Mouse (Mus musculus) lung, postnatal 25 days (tissue): ENCODE measurements around the gene Pkdcc.
A peak's percentile ranks its signal among the peaks of the same experiment; 100 is the strongest.

ENCODE experiments used
- DNase-seq: peaks from one replicate; pipeline ENCODE4 v3.0.0; 2022; ENCODE audit warnings: low spot score

Gene Pkdcc

DNA sequence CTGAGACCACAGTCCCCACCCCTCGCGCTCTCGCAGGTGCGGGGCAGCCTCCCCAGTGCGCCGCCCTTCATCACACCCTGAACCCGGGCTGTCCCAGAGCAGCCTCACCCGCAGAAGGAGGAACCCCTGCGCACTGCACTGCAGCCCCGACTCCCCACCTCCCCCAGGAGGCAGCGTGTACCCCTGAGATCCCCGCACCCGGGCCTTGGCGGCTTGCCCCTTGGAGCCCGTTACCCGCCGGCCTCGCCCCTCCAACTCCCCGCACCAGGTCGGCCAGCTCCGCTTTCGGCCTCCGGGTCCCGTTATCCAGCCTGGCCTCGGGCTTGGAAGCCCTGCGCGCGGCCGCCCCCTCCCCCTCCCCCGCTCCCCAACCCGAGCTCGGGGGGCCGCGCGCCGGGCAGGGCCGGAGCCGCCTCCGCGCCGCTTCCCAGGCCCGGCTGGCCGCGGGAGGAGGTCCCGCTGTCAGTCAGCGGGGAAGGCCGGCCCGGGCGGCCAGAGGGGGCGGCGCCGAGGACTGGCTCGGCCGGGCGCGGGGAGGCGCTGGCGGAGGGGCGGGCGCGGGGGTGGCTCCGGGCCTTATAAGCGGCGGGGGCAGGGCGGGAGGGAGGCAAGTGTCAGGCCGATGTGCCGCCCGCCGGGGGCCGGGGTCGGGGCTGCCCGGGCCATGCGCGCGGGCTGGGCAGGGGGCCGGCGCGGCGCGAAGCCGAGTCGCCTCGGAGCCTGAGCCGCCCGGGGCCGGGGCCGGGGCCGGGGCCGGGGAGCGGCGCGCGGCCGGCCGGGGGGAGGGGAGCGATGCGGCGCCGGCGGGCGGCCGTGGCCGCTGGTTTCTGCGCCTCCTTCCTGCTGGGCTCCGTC, at the start of gene Pkdcc:
Gene Pkdcc (plus strand): TSS at position 619 of the 855 bp plus-strand sequence.
- peak; percentile 88 for DNase-seq

DNA sequence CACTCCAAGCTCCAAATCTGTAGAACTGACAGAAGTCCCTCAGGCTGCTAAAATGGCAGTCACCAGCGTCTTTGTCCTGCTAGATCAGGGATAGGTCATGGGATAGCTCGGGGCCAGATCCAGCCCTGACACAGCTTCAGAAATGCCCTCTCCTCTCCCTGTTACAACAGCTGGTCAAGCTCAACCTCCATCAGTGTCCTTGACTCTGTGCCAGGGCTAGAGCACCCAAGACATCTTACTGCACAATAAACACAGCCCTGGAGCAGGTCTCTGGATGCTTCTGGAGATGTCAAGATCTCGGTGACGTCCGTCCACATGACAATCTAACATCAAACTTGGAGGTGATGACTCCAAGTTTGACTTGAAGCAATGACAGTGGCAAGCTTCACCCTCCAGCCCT, 48.9 kb upstream of the Pkdcc start:
- DNase-seq = no peak

DNA sequence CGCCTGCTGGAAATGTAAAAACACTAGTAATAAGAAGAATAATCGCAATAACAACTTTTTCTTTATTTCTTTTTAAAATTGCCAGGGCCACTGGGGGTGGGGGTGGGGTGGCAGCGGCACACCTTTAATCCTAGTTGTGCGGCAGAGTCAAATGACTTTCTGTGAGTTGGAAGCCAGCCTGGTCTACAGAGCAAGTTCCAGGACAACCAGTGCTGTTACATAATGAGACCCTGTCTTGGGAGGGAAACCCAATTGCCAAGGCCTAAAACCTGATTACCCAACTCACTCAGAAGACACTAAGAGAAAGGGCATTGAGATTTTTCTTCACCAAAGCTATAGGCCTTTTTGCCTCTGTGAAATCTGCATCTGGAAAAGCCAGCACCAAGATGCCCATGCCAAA, 38.9 kb upstream of the Pkdcc start:
- DNase-seq = no peak

DNA sequence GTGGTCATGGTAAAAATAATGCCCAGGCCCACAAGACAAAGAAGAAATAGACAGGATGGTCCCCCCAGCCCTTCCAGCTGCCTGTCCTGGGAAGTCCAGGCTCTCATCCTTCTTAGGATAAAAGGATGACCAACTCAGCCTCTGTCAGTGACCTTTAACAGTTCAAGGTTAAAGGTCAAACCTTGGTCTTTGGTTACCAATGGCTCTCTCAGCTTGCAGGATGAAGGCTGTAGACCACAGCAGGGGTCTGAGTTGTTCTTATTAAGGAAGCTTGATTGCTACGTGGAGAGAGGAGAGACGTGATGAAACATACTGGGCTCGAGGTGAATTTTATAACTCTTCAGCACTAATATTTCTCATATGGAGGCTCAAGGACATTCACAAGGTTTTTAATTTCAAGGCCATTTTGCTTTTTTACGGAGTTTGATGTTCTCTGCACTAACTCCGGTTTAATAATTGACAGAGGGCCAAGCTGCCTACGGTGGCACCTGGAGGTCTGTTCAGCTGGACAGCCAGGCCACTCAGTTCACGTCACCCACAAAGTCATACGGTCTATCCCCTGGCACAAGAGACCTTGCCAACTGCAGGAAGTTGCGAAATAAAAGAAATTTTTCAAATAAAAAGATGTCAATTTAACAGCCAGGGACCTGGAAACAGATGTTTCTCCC, 36.5 kb upstream of the Pkdcc start:
- DNase-seq = no peak

DNA sequence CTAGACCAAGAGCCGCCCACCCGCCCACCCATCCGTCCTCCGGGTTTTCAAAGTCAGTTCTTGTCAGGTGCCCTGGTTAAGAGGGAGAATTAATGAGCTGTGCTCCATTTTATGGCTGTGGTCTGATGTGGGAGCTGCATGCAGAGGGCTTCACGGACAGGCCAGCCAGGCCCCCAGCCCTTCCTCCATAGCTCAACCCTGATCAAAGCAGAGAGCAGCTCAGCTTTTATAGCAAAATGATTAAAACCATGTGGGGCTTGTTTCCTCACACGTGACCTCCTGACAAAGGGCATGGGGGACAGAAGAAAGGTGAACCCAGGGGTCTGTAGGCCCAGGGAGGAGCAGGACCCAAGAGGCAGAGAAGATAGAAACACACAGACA, 36.0 kb upstream of the Pkdcc start:
- DNase-seq = no peak

DNA sequence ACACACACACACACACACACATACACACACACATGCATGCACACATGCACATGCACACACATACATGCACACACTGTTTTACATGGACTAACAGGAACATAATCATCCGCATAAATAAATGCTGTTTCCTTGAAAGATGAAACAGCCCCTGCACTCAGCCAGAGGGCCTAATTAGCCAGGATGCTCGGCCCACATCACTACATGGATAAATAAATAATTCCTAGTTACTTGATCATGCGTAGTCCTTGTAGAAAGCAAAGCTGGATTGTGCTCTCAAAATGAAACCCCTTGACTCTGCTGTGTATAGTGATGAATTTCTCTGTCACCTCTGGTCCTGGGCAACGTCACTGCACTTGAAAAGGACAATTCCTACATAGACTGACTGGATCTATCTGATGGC, 35.5 kb upstream of the Pkdcc start:
- DNase-seq = no peak

DNA sequence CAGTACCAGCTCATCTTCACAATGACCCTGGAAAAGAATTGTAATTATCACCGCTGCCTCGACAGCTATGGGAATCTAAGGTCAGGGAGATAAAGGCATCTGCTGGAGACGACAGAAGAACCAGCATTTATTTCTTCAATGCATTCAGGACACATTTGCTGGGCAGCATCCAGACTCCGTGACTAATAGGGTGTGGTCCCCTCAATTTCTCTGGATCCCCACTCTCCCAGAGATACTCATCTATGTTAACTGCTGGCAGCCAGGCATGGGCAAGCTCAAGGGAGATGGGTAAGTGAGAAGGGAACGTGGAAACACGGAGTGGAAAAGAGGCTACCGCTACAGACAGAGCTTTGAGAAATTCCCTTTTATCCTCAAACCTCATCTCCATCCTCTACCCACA, 34.0 kb upstream of the Pkdcc start:
- DNase-seq = no peak

DNA sequence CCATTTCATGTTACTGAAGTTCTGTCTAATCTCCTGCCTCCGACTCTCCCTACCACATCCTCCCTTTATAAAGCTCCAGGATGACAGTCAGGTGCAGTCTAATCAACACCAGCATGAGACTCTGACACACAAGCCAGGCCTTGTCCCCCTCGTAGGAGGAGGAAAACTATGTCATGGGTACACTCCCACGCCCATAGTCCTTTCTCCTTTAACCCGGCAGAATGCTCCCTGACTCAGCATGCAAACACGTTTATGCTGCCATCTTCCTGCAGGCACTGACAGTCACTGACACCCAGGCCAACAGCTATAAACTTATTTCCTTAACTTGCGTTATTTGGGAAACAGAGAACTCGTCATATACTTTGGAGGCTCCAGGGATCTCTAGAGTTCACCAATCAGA, 33.5 kb upstream of the Pkdcc start:
- no peak for DNase-seq

DNA sequence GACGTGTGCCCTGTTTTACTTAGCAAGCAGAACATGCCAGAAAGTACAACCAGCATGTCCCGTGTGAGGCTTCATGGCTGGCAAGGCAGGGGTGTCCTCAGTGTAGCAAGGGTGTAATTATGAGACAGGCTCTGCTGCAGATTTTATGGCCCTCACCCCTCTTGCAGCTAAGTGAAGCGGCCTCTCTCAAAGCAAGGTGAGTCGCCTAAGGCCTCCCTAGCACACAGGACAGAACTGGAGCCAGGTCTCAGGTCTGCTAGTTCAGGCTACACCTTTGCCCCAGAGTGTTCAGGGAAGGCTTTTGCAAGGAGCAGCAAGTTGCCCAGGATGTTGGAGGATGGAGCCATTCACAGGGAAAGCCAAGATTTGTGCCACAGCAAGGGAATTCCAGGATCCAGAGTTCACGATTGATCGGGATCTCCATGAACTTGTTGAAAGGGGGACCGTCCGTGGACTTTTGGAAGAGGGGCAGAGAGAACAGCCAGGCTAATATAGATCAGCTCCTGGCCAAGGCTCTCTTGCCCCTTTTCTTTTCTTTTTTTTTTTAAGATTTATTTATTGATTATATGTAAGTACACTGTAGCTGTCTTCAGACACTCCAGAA, 32.9 kb upstream of the Pkdcc start:
- DNase-seq = no peak

DNA sequence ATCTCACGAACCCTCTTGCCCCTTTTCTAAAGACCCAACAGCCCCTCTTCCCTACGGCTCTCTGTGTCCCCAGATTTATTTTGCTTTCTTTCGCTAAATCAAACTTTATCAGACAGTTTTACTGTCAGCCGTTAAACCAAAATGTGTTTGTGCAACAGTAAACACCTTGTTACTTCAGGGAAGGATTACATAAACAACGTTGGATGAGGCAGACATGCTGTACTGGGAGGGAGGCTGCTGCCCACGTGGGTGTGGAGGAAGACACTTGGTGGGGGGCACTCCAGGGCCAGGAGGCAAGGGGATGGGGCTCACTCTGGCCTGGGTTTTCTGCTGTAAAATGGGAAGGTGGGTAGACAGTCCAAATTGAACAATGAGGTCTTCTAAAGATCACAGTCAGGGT, 32.3 kb upstream of the Pkdcc start:
- DNase-seq = no peak

DNA sequence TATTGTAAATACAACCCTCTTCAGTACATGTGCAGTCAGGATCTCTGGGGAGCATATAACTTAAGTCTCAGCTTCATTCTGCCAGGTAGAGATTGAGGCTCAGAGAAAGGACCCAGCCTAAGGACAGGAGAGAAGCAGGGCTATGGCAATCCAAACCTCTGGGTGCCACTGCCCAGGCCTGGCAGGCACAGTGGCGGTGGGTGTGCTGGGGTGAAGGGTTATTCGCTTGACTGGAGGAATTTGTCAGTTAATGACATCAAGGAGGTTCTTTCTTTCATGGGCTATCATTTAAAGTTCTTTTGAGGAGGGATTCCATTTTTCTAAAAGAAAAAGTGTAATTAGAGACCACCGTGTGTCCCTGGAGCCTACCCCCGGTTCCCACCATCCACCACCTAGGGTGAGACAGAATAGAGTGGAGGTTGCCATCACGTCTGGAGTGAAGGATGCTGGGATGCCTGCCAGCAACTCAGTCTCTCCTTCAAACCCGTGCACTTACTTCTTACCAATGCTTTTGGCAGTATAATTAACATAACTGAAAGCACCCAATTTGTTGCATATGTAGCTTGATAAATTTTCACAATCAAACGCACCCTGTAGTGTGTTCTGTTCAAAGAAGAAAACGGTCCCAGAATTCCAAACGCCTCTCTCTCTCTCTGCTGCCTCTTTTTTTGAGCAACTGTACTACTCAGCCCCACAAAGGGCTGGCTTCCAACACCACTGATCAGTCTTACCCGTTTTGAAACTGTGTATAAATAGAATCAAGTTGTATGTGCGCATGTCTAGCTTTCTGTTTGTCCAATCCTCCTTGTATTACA, 27.1 kb upstream of the Pkdcc start:
- no peak for DNase-seq

DNA sequence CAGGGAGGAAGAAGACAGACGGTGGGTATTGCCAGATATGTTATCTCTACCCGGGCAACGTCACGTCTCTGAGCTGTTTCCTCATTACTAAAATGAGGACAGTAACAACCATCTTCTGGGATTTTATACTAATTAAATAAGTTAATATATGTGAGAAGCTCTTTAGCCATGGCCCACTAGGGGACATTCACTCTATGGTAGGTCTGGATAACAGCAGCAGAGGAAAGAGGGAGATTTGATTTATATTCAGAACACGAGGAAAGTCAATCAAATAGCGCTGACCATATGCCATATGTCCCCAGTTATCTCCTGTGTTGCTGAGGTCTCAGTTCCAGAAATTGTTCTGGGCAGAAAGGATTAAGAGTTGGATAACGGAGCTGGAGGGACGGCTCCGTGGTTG, 24.3 kb upstream of the Pkdcc start:
- no peak for DNase-seq

DNA sequence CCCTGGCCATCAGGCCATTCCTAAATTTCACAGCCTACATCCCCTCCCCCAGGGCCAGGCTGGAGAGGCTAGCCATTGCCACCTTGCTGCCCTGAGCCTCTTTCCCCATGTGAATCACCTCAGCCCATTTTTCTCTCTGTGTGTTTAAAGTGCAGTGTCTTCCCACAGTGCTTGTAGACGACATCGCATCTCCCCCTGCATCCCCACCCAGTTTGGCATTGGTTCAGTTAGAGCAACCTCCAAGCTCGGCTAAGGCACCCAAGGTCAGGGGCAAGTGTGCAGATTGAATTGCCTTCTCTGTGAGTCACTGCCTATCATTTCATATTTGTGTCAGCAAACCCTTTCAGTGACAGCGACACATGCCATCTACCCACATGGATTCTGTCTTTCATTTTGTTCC, 20.6 kb upstream of the Pkdcc start:
- DNase-seq = no peak

DNA sequence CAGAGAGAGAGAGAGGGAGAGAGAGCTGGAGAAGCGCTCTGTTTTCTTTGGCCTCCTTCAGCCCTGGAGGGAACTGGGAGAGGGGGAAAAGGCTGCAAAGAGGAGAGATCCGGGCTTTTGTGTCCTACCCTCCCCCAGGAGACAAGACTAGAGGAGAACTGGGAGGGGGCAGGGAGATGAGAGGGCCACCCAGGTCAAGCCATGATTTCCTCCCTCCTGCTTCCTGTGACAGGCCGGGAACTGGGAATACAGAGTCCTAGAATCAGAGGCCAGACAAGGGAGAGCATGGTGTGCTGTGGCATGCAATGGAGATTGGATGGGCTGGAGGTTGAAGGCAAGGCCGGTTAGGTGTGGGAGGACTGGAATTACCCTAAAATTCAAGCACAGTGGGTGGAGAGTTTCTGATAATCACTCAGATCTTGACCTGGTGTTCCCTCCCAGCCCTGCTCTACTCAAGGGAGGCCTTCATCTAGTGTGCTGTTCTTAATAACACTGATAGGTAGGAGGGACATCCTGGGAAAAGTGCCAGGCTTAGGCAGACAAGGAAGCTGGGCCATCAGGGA, 17.6 kb upstream of the Pkdcc start:
- no peak for DNase-seq

DNA sequence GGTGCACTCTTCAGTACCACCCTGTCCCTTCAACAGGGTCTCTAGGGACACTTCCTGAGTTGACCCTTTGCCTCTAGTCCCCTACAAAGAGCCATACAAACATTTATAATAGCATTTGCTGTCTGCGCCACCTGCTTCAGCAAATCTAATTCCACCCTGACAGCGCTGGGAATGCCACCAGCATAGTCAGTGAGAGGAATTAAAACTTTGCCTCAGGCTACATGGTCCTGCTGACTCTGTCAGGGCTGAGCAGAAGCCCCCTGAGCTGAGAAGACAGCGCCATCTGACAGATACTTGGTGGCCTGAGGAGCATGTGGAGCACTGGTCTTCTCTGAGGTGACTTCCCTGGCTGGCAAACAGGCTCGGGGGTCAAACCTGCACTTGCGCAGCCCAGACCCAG, 14.6 kb upstream of the Pkdcc start:
- no peak for DNase-seq

DNA sequence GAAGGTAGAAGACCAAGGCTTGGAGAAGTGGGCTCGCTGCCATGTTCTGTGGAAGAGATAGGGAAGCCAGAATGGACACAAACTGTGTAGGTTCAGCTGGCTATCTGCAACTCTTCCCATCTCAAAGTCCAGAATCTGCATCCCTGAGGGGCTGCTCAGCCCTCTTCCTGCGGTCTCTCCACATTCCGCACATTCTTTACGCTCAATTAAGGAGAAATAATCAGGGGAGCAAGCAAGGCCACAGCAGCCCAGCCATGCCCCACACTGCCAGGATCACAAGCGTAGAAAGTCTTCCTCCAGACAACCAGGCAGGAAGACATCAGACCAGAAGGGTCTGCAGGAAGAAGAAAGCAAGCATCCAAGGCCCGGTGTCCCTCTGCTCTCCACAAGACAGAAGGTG, 13.8 kb upstream of the Pkdcc start:
- no peak for DNase-seq

DNA sequence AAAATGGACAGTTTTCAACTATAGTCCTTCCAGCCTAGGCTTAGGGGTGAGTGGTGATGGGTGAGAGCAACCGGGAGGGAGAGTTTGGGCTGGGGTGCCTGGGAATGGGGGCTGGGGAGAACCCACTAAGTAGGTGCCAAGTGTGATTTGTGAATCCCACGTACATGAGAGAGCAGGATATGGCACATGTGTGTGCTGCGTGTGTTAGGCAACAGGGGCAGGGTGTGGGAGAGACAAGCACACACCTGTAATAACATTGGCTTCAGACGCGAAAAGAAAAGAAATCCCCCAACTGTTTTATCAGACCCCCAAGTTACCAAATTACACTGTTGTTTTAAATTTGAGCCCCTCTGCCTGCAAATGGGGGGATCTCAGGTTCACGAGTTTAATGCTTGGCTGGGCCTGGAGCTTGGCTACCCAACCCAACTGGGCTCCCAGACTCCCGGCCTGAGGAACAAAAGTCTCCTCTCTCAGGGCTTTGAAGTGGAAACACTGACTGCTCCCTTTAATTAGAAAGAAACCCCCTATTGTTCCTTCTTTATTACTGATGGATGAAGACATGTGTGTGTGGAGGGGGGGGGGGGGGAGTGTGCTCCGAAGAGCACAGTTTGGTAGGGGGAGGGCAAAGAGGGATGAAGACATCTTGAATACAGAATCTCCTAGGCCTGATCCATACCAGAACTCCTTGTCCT, 11.3 kb upstream of the Pkdcc start:
- no peak for DNase-seq

DNA sequence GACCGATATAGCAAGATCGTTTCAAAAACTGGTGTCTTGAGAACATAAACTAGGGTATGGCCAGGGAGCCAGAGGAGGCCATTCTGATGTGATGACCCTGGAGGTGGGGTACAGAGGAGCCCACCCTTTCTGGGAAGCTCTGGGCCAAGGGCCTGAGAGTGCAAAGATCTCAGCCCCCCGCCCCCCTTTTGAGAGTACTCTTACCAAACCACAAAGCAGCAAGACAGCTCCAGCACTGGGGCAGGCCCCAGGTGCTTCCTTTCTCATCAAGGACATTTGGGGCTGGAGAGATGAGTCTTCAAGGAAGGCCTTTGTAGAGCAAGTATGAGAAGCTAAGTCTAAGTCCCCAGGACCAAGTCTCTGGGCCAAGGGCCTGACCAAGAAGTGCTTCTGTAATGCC, 7.8 kb upstream of the Pkdcc start:
- no peak for DNase-seq

DNA sequence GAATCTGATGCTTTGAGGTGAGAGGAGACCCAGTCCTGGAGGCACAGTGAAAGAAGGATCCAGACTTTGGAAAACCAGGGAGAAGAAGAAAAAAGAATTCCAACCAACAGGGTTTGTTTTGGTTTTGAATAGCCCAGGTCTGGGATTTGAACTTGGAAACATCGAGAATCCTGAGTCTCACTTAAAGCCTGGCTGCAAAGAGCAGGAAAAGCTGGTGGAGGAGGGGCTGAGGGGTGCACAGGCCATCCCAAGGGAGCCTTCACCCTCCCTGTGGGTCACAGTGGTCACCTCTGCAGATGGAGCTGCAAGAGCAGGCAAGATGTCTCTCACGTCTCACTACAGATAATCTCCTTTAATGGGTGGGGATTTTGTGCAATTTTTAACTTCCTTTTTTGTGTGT, 6.6 kb upstream of the Pkdcc start:
- DNase-seq = no peak

DNA sequence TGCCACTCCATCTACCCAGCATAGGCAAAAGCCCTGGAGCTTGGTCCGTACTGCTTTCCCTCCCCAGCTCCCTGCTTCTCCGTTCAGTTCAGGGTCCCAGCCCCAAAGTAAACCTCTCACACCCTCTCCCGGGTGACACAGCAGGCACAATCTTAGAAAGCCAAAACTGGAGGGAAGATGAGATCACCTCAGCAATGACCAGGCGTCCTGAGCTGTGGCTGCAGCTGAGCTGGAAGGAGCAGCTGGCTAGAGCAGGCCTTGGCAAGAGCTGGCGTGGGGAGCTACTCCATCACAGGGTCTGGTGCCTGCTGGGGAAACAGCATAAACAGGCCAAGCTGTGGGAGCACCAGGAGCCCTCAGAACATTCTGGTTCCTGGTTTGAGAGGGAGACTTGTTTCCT, 4.6 kb upstream of the Pkdcc start:
- DNase-seq = no peak

DNA sequence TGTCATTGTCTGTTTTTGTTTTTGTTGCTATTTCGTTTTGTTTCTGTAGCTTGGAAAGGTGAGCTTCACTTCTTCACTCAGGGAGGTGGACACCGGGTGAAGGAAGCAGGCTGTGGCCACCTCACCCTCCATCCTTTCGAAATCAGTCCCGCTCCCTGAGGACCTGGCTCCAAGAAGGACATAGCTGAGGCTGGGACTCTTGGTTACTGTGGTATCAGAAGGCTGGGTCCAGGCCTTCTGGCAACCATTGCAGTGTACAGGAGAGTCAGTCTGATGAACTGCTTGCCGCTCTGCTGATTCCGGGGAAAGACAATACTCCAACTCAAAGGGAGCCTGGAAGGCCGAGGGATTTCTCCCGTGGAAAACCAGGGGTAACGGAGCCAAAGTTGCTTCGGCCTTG, 3.9 kb upstream of the Pkdcc start:
- DNase-seq = no peak

DNA sequence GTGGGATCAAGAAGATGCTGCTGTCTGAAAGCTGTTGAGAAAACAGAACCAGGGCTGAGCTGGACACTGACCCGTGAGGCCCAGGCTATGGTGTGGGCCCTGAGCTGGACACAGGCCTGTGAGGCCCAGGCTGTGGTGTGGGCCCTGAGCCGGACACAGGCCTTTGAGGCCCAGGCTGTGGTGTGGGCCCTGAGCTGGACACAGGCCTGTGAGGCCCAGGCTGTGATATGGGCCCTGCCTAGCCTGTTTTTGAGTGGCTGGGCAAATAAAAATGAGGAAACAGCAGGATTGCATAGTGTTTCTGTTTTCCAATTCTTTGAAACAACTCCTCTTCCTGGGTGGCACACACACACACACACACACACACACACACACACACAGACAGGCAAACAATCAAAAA, 2.7 kb upstream of the Pkdcc start:
- peak; percentile 28 for DNase-seq
